Mouse (Mus musculus): ENCODE data around the gene Zfp385b.

Gene Zfp385b

DNA sequence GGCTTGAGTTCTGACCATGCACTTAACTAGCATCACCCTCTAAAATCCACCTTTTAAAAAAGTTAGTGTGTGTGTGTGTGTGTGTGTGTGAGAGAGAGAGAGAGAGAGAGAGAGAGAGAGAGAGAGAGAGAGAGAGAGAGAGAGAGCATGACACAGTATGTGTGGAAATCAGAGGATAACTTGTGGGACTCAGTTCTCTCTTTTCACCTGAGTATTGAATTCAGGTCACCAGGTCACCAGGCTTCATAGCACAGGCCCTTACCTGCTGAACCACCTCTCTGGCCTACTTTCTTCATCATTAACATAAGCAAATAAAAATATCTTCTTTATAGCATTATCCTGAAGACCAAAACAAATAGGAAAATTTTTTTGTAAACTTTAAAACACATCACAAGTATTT is at the start of gene Zfp385b:
Zfp385b (minus strand) TSS at position 101 of the 400 bp plus-strand sequence.
- no peak for DNase-seq

DNA sequence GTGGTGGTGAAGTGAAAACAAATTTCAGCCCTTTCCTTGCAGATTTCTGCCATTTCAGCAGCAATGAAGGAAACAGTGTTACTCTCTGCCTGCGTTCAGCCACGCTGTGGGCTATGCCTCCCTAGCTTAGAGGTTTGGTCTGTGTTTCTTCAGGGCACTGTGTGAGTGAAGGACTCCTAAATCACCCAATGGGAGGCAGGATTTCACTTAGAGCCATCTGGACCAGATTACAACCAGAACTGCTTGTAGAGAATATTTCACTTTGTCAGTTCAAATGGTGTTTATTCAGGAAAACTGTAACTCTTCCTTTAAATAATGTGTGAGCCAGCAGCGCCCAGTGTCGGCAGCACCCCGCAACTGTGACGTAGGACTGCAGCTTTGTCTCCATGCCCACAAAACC is 44.5 kb upstream of the Zfp385b start:
- no peak for DNase-seq

DNA sequence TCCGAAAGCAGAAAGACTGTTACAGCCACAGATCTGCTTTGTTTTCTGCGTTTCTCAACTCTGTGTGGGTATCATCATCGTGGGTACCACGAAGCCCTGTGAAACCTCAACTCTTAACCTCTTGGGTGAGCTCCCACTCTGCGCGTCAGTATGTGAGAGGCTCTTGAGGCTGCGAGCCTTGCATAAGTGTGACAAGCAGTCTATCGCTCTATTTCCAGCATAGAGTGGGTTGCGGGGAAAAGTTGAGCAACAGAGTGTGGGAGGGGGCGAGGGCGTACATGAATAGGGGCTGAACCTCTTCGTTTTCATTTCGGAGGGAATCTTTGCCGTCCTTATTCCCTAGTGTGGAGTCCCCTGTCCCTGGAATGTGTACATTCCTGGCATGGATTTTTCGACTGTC is 44.1 kb upstream of the Zfp385b start:
- no peak for DNase-seq

DNA sequence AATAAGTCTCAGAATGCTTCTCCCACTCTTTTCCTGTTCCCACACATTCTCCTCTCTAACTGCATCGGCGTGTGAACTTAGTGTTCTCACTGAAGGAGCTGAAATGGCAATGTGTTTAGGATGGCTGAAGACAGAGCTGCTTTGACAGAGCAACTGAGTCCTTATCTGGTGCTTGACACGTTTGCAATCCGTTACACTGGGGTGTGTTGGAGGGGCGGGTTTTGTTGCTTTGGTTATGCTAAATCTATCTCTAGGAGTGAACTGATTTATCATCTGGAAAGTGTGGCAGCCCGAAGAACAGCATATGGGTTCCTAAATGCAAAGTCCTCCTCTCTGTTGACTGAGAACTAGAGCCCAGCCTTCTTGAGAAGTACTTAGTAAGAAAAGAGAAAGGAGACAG is 22.0 kb upstream of the Zfp385b start:
- no peak for DNase-seq

DNA sequence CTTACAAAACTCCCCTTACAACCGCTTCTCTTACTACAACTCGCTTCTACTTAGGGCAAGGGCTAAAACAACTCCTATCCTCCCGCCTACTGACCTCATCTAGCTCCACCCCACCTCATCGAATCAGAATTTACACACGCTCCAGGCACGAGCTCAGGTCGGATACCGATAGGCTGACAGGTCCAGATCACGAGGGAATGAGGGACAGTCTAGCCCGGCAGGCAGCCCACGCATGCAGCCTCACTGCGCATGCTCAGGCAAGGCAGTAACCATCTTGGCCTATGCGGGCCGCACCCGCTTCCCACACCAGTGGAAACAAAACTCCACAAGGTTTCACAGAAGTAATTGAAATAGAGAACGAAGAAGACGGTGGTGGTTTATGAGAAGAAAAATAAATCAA is 20.1 kb upstream of the Zfp385b start:
- DNase-seq: no peak

DNA sequence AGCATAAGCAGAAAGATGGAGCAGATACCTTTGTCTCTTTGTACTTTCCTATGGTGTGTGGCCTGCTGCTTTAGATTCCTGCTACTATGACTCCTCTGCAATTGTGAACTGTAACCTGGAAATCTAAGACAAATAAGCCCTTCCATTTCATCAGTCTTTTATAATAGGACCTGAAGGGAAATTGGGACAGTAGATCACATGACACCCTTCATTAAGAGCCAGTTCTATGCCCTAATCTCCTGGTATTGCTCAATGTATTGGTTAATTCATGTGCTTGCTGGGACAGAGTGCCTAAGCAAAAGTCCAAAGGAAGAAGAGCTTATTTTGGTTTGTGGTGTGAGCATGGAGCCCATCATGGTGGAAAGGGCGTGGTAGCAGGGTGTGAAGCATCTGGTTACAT is 19.2 kb upstream of the Zfp385b start:
- DNase-seq: no peak

DNA sequence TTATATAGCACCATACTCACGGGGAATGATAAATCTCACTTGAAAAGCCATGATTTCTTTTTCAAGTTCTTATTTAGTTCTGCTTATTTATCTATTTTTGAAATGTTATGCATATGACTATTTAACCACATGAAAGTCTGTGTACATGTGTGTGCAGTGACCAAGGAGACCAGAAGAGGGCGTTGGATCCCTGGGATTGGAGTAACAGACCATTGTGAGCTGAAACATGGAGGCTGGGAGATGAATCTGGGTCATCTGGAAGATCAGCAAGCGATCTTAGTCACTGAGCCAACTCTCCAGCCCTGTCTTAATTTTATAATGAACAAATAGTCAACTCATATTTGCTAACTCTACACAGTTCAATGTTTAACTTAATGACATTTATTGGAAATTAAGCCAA is 16.3 kb upstream of the Zfp385b start:
- DNase-seq: no peak

DNA sequence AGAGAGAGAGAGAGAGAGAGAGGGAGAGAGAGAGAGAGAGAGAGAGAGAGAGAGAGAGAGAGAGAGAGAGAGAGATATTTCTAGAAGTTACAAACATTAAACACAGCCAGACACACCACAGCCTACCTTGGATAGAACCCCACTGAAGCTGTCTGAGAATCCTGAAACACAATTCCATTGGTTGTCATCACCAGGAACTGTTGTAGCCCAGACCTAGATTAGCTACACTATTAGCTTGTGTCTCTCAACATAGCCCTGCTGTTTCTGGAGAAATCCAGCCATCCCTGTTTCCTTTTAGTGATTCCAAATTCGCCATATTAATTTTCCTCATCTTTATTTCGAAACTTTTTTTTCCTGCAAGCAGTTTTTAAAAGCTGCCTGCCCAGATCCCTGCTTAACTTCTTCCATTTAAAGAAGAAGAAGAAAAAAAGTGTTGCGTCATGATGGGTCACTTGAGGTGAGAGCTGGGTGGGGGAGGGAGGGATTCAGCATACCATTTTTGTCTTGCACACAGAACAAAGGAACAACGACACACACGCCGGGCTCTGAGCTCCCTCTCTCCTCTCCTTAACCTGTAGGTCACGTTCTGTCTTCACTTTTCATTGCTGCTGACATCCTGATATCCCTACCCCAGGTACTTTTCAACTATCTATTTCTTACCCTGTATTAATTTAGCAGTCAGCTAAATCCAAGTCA is 6.8 kb upstream of the Zfp385b start:
- DNase-seq: no peak

DNA sequence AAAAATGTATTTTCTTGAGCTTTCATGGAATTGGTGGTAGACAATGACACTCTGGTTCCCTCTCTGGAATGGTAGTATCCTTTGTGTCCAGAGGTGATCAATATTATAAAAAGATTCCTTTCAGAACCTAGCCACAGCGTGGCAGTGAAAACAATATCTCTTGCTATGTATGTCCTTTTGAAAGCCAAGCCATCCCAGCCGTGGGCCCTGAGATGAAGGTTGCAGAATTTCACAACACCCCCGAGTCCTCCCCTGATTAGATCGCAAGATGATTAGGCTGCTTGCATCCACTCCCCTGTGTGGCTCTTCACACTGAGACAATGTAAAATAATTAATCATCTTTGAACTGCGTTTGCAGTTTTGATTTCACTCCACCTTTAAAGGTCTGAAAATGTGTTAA is 3.6 kb upstream of the Zfp385b start:
- DNase-seq: no peak

DNA sequence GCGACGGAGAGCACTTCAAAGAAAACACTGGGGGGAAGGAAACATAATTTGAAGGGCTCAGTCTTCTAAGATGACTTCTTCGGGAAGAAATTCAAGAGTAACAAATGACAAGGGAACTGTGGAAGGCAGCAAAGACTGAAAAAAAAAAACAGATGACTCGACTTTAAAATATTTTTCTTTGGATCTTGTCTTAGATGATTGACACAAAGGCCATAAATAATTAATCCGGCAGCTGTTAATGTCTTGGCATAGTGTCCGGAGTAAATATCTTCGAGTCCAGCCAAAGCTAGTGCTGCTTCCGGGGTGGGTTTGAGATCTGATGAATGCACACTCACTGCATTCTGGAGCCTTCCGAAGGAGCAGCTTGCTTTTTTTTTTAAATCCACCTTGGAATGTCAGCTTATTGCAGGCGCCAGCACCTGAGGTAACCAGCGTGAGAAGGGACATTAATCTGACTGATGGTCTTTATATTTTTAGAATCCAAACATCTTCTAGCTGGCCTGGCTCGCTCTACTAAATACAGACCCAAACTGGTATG is 2.0 kb downstream of the Zfp385b start:
- no peak for DNase-seq

DNA sequence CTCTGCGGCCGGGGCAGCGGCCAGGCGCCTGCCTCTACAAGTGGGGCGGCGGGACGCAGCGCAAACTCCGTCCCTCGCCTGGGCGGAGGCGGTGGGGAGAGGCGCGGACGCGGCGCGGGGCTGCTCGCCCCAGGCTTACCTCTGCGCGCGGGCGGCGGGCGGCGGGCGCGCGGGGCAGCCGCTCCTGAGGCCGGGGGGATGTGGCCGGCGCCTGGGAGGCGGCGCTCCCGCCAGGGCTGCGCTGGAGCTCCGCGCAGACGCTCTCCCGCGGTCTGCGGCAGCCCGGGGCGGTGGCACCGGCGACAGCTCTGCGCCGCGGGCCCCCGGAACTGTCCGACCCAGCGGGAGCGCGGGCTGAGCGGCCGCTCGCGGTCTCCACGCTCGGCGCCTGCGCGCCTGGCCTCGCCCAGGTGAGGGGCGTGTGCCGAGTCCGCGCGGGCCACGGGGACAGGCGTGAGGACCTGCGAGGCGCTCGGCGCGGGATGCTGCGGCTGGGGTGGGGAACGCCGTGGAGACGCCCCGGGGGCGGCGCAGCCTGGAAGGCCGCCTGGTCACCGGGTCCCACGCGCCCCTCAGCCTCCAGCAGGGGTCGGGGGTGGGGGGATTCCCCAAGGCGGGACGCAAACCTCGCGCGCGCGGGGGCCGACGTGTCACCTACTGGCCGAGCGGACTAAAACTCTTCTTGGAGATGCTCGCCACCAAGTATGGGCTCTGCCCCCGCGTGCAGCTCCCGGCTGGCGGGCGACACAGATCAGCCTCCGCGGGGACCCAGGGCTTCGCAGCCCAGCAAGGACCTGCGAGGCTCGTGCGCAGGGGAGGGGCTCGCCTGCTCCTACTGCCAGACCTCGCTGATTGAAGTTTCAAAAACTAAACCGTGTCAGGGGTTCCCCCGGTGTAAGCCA is 2.8 kb downstream of the Zfp385b start:
- DNase-seq: peak in 1 of 2 experiments; percentile 4

DNA sequence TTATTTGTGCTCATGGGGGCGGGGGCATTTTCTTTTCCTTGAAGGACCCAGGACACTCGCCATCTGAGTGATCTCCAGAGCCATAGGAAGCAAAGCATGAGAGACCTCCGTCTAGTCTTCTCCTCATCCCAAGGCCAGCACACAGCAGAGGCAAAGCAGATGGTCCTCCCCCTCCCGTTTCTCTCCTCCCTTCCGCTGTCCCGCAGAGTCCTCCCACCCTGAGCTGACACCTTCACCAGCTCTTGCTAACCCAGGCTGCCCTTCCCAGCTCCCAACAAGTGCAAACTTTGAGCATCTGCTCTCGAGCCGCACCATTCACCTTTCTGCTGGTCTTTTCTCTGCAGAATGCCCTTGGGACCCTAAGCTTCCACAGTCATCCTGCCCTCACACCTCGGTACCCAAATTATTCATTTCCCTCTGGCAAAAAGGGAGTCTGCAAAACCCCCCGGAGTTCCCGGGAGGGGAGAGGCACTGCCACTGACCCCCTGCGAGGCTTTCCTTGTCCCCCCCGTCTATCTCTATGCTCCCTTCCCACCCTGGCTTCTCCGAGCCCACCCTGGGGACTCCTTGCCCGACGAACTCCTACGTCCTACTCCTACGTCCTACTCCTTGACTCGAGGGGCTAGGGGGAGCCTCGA is 3.5 kb downstream of the Zfp385b start:
- no peak for DNase-seq

DNA sequence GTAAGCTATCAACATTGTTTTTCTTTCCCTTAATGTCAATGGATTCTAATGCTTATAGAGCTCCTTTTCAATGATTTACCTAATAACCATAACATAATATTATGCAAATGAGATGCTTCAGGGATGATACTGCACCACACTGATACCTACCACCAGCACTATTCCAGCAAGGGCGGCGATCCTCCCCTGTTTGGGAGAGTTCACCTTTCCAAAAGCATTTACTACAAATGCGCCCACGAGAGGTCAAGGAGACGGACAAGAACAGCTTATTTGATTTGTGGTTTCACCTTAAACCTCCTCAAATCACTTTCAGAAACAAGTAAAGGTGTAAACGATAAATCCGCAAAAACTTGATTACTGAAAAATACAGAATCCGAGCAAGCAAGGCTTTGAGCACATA is 4.5 kb downstream of the Zfp385b start:
- no peak for DNase-seq

DNA sequence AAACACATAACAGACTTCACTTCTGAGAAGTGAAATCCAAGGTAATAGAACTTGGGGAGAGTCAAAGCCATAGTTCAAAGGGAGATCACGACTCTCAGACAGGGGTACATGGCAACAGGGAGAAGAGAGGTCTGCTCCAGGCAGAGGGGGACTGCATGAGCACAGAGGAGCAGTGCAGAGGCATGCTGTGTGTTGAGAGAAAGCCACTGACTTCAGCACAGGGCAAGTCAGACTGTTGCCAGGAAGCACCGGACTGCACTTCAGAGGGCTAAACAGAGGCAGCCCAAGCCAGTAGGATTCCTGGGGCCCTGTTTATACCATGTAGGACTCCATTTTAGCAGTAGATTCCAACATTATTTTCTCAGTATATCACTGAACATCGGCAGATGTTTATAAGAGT is 6.4 kb downstream of the Zfp385b start:
- no peak for DNase-seq

DNA sequence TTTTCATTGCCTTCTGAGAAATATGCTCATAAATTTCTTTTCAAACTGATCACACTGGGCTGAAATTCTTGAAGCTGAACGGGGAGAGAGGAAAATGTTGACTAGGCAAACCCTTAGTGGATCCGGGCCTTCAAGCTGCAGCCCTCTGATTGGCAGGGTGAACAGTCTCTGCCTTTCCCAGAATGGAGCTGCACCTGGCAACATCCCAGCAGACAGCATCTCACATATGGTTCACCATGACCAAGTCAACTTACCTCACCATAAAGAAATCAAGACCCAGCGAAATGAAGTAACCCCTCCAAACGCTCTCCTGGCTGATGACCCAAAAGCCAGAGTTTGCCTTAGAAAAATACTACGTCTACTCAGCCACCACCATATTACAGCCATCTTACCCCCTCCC is 8.7 kb downstream of the Zfp385b start:
- no peak for DNase-seq

DNA sequence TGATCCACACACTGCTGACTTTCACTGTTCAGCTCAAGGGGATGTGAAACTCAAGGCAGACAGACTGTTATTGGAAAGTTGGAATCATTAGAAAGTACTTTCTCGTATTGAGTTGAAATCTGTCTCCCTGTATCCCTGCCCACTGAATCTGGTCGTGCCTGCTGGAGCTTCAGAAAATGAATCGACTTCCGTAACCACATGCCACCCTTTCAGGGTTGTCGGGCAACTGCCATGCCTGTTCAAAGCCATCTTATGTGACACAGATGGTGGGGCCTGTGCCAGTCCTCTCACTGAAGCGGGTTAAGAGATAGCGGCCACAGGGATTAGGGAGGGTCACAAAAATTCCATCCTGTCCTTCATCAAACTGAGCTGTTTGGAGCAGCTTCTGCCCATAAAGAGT is 14.7 kb downstream of the Zfp385b start:
- no peak for DNase-seq

DNA sequence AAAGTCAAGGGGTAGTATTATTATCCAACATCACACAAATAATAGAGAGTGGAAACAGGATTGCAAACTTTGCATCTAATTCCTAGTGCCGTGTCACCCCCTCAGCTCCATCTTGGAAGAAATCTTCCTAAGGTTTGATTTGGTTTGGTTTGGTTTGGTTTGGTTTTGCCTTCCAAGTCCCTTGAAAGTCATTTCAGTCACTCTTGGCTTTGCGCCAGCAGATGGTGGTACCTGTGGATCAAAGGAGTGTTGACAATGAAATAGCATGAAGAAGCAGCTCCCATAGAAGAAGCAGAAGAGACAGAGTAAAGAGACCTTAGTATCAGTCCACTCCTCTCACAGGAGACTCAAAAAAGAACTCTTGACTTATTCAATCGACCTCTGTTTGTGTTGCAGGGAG is 17.1 kb downstream of the Zfp385b start:
- DNase-seq: no peak

DNA sequence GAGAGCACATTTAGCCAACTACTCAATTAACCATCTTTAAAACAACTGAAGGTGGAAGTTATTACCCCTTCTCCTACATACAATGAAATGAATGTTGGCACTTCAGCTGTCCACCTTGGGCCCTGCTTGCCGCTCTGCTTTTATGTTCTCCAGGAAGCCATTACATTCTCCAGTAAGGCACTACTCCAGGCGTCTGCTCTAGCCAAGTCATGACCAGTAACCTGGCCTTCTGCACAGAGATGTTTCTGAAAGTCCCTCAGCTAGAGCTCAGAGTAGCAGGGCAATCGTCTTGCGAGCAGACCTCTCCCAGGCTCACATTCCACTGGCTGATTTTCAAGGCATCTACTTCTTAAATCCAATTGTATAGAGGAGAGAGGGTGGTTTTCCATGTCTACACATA is 18.0 kb downstream of the Zfp385b start:
- no peak for DNase-seq

DNA sequence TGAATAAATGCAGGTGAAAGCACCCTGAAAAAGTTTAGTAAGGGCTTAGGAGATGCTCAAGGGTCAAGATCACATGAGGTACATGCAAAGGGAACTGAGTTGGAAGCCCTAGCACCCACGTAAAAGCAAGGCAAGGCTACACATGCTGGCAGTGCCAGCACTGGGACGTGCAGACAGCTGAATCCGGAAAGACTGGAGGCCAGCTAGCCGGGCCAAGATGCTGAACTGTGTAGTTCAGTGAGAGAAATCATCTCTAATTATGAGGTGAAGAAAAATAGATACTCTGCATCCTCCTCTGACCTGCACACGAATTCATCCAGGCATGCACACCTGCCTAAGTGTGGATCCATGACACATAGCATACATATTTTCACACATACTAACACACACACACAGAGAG is 18.4 kb downstream of the Zfp385b start:
- no peak for DNase-seq

DNA sequence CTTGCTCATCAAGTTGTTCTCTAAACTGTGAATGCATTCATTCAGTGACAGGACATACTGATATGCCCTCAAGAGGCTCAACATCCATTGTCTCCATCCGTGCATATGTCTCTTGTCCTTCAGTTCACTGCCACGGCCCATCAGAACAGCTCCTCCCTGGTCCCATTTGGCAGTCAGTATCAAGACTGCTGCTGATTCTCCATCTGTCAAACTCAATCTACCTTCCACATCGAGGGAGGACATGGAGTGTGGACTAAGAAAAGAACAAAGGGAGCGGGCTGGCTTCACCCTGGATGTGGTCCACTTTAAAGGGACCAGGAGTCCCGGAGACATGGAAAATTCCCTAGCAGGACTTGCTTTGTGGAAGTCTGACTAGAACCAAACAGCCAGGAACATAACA is 22.2 kb downstream of the Zfp385b start:
- no peak for DNase-seq

DNA sequence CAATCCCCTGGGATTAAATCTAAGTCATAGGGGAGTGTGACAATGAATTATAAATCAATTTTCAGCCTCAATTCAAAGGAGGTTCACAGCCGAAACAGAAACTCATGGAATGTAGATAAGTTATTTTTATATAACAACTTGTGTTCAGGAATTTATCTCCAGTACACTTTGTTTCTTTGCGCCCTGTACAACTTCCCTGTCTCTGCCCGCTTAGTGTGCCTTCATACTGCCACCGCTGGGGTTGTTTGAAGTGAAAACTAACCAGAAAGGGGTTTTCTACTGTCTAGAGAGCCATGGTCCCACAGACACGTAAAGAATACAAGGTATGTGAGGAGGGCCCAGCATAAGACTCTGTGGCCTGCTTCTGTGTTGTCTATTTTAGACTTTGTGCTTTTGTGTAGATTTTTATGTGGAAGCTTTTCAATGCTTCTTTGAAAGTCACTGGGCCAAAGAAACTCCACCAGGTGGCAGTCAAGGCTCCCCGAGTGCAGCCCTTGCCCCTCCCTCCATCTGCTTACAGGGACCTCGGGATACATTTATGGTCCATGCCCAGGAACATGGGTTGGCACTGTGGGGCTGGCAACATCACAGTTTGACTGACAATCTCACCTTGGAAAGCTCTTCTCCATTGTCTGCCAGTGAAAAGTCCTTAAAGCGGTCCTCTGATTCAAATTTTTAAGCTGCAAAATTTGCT is 23.4 kb downstream of the Zfp385b start:
- no peak for DNase-seq

DNA sequence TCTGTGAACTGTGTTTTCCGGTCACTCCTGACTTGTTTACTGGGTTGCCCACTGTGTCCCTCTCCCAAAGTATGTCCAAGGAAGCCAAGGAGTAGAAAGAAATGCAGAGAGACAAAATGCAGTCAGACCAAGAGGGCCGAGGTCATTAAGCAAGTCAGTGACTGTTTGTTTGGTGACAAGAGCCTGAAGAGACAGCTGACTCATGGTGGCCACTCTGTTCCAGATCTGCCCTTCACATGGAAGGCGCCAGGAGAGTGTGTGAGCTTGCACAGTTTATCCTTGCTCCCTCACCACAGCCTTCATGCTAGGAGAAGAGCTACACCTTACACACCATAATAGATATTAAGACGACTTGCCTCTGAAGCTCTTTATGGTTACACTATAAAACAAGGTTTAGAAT is 28.6 kb downstream of the Zfp385b start:
- no peak for DNase-seq

DNA sequence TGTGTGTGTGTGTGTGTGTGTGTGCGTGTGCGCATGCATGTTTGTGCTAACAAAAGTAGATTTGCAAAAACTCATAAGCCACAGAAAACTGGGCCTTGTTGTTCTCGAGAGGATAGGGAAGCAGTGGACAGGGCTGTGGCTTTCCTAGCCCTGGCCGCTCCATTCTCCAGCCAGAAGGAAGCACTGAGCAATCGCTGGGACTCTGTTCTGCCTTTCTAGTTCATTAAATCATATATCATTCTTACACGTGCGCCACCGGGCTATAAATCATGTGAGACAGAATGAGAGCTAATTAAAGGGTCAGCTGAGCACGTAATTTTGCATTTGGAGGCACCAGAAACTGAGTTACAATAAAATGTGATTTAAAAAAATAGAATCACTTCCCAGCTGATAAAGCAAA is 29.1 kb downstream of the Zfp385b start:
- no peak for DNase-seq

Measured in thymus, postnatal 36 days (tissue).